Mouse (Mus musculus): ENCODE measurements around the gene Acaa1a. TPM values are rescaled to one million over a fixed set of nuclear protein-coding genes. Genes with fewer than 3 reads are reported as not detected.

Gene Acaa1a
- total RNA-seq, 1 experiment from 2014 or later = 16.2 TPM

- ATAC-seq (replicated peaks in 1 of 2; ENCODE audit: insufficient read depth in 1 of 2, low FRiP score in 2 of 2, low TSS enrichment in 1 of 2, low read depth in 1 of 2, poor library complexity in 2 of 2, severe bottlenecking in 2 of 2) = no peak
Observed at GRCm38 (mm10) chr9:119334834-119335233, 4.6 kb upstream of the Acaa1a start.

GRCm38 (mm10) chr9:119335571-119335970, 3.9 kb upstream of the Acaa1a start:
- no peak for ATAC-seq (replicated peaks in 1 of 2; ENCODE audit: insufficient read depth in 1 of 2, low FRiP score in 2 of 2, low TSS enrichment in 1 of 2, low read depth in 1 of 2, poor library complexity in 2 of 2, severe bottlenecking in 2 of 2)

- ATAC-seq (replicated peaks in 1 of 2; ENCODE audit: insufficient read depth in 1 of 2, low FRiP score in 2 of 2, low TSS enrichment in 1 of 2, low read depth in 1 of 2, poor library complexity in 2 of 2, severe bottlenecking in 2 of 2) = no peak
Observed at GRCm38 (mm10) chr9:119337842-119338241, 1.6 kb upstream of the Acaa1a start.

- ATAC-seq (replicated peaks in 1 of 2; ENCODE audit: insufficient read depth in 1 of 2, low FRiP score in 2 of 2, low TSS enrichment in 1 of 2, low read depth in 1 of 2, poor library complexity in 2 of 2, severe bottlenecking in 2 of 2) = no peak
Observed at GRCm38 (mm10) chr9:119338350-119338749, 1.1 kb upstream of the Acaa1a start.

- no peak for ATAC-seq (replicated peaks in 1 of 2; ENCODE audit: insufficient read depth in 1 of 2, low FRiP score in 2 of 2, low TSS enrichment in 1 of 2, low read depth in 1 of 2, poor library complexity in 2 of 2, severe bottlenecking in 2 of 2)
Observed at GRCm38 (mm10) chr9:119339106-119339505, 370 bp upstream of the Acaa1a start.

GRCm38 (mm10) chr9:119340212-119340580, 720 bp downstream of the Acaa1a start:
- ATAC-seq (replicated peaks in 1 of 2; ENCODE audit: insufficient read depth in 1 of 2, low FRiP score in 2 of 2, low TSS enrichment in 1 of 2, low read depth in 1 of 2, poor library complexity in 2 of 2, severe bottlenecking in 2 of 2) = no peak

GRCm38 (mm10) chr9:119340909-119341816, 1.7 kb downstream of the Acaa1a start, which contains the start of gene Myd88:
Gene Myd88 (minus strand): TSS chr9:119341411.
- ATAC-seq (replicated peaks in 1 of 2; ENCODE audit: insufficient read depth in 1 of 2, low FRiP score in 2 of 2, low TSS enrichment in 1 of 2, low read depth in 1 of 2, poor library complexity in 2 of 2, severe bottlenecking in 2 of 2) = peak; percentile 95

GRCm38 (mm10) chr9:119342728-119343127, 3.3 kb downstream of the Acaa1a start:
- ATAC-seq (replicated peaks in 1 of 2; ENCODE audit: insufficient read depth in 1 of 2, low FRiP score in 2 of 2, low TSS enrichment in 1 of 2, low read depth in 1 of 2, poor library complexity in 2 of 2, severe bottlenecking in 2 of 2) = no peak

- no peak; a peak in 1 of 4 replicates for ATAC-seq (replicated peaks in 1 of 2; ENCODE audit: insufficient read depth in 1 of 2, low FRiP score in 2 of 2, low TSS enrichment in 1 of 2, low read depth in 1 of 2, poor library complexity in 2 of 2, severe bottlenecking in 2 of 2)
Observed at GRCm38 (mm10) chr9:119346376-119346775, 6.9 kb downstream of the Acaa1a start.

GRCm38 (mm10) chr9:119350531-119350930, 11.1 kb downstream of the Acaa1a start:
- no peak for ATAC-seq (replicated peaks in 1 of 2; ENCODE audit: insufficient read depth in 1 of 2, low FRiP score in 2 of 2, low TSS enrichment in 1 of 2, low read depth in 1 of 2, poor library complexity in 2 of 2, severe bottlenecking in 2 of 2)

- no peak for ATAC-seq (replicated peaks in 1 of 2; ENCODE audit: insufficient read depth in 1 of 2, low FRiP score in 2 of 2, low TSS enrichment in 1 of 2, low read depth in 1 of 2, poor library complexity in 2 of 2, severe bottlenecking in 2 of 2)
Observed at GRCm38 (mm10) chr9:119350947-119351705, 11.7 kb downstream of the Acaa1a start.

GRCm38 (mm10) chr9:119352060-119352459, 12.6 kb downstream of the Acaa1a start:
- ATAC-seq (replicated peaks in 1 of 2; ENCODE audit: insufficient read depth in 1 of 2, low FRiP score in 2 of 2, low TSS enrichment in 1 of 2, low read depth in 1 of 2, poor library complexity in 2 of 2, severe bottlenecking in 2 of 2) = peak; percentile 75 to 86; a peak in 3 of 4 replicates

GRCm38 (mm10) chr9:119353926-119354325, 14.4 kb downstream of the Acaa1a start:
- no peak for ATAC-seq (replicated peaks in 1 of 2; ENCODE audit: insufficient read depth in 1 of 2, low FRiP score in 2 of 2, low TSS enrichment in 1 of 2, low read depth in 1 of 2, poor library complexity in 2 of 2, severe bottlenecking in 2 of 2)

GRCm38 (mm10) chr9:119355943-119356342, 16.5 kb downstream of the Acaa1a start:
- ATAC-seq (replicated peaks in 1 of 2; ENCODE audit: insufficient read depth in 1 of 2, low FRiP score in 2 of 2, low TSS enrichment in 1 of 2, low read depth in 1 of 2, poor library complexity in 2 of 2, severe bottlenecking in 2 of 2) = no peak

GRCm38 (mm10) chr9:119357331-119358057, 18.0 kb downstream of the Acaa1a start, which contains the start of gene Xylb:
Gene Xylb (plus strand): TSS chr9:119357381.
- peak; percentile 91 to 96 for ATAC-seq (replicated peaks in 1 of 2; ENCODE audit: insufficient read depth in 1 of 2, low FRiP score in 2 of 2, low TSS enrichment in 1 of 2, low read depth in 1 of 2, poor library complexity in 2 of 2, severe bottlenecking in 2 of 2)

GRCm38 (mm10) chr9:119358058-119358429, 18.6 kb downstream of the Acaa1a start:
- ATAC-seq (replicated peaks in 1 of 2; ENCODE audit: insufficient read depth in 1 of 2, low FRiP score in 2 of 2, low TSS enrichment in 1 of 2, low read depth in 1 of 2, poor library complexity in 2 of 2, severe bottlenecking in 2 of 2) = no peak

GRCm38 (mm10) chr9:119361416-119361815, 21.9 kb downstream of the Acaa1a start:
- no peak for ATAC-seq (replicated peaks in 1 of 2; ENCODE audit: insufficient read depth in 1 of 2, low FRiP score in 2 of 2, low TSS enrichment in 1 of 2, low read depth in 1 of 2, poor library complexity in 2 of 2, severe bottlenecking in 2 of 2)

- no peak for ATAC-seq (replicated peaks in 1 of 2; ENCODE audit: insufficient read depth in 1 of 2, low FRiP score in 2 of 2, low TSS enrichment in 1 of 2, low read depth in 1 of 2, poor library complexity in 2 of 2, severe bottlenecking in 2 of 2)
Observed at GRCm38 (mm10) chr9:119363229-119363628, 23.8 kb downstream of the Acaa1a start.

Measured in hematopoietic stem cell, adult 5-6 weeks (primary cell).